Mouse (Mus musculus): ENCODE measurements at regions not wholly inside any gene's neighbourhood (a gene's known extent, or its start where the extent isn't known, plus 50 kb on each side); places are given as distances from the start of the nearest gene placed in this dataset.

GRCm38 (mm10) chr10:87719978-87720377, 138.1 kb upstream of the Igf1 start:
- DNase-seq (ENCODE audit: inconsistent age in 2 of 2, low spot score in 1 of 2), result no peak

- no peak for DNase-seq (ENCODE audit: inconsistent age in 2 of 2, low spot score in 1 of 2)
Measured at GRCm38 (mm10) chr10:87722244-87722643, 135.8 kb upstream of the Igf1 start.

GRCm38 (mm10) chr10:87732658-87733057, 125.4 kb upstream of the Igf1 start:
- no peak for DNase-seq (ENCODE audit: inconsistent age in 2 of 2, low spot score in 1 of 2)

GRCm38 (mm10) chr10:87733241-87733640, 124.8 kb upstream of the Igf1 start:
- DNase-seq (ENCODE audit: inconsistent age in 2 of 2, low spot score in 1 of 2), result no peak

- DNase-seq (ENCODE audit: inconsistent age in 2 of 2, low spot score in 1 of 2), result no peak
Measured at GRCm38 (mm10) chr10:87740323-87740722, 117.7 kb upstream of the Igf1 start.

- DNase-seq (ENCODE audit: inconsistent age in 2 of 2, low spot score in 1 of 2), result no peak
Measured at GRCm38 (mm10) chr10:87742766-87743165, 115.3 kb upstream of the Igf1 start.

- DNase-seq (ENCODE audit: inconsistent age in 2 of 2, low spot score in 1 of 2), result no peak
Measured at GRCm38 (mm10) chr10:87747846-87748552, 110.1 kb upstream of the Igf1 start.

GRCm38 (mm10) chr10:87748631-87749193, 109.4 kb upstream of the Igf1 start:
- peak in 1 of 2 experiments; percentile 35 for DNase-seq (ENCODE audit: inconsistent age in 2 of 2, low spot score in 1 of 2)

- DNase-seq (ENCODE audit: inconsistent age in 2 of 2, low spot score in 1 of 2), result peak; percentile 31 to 41
Measured at GRCm38 (mm10) chr10:87750321-87750720, 107.7 kb upstream of the Igf1 start.

- DNase-seq (ENCODE audit: inconsistent age in 2 of 2, low spot score in 1 of 2), result no peak
Measured at GRCm38 (mm10) chr10:87750972-87751371, 107.1 kb upstream of the Igf1 start.

GRCm38 (mm10) chr10:87752117-87752516, 105.9 kb upstream of the Igf1 start:
- peak; percentile 40 to 84 for DNase-seq (ENCODE audit: inconsistent age in 2 of 2, low spot score in 1 of 2)

- DNase-seq (ENCODE audit: inconsistent age in 2 of 2, low spot score in 1 of 2), result no peak
Measured at GRCm38 (mm10) chr10:87753483-87753882, 104.6 kb upstream of the Igf1 start.

GRCm38 (mm10) chr10:87761528-87762030, 96.5 kb upstream of the Igf1 start:
- no peak for DNase-seq (ENCODE audit: inconsistent age in 2 of 2, low spot score in 1 of 2)

- peak; percentile 71 to 90 for DNase-seq (ENCODE audit: inconsistent age in 2 of 2, low spot score in 1 of 2)
Measured at GRCm38 (mm10) chr10:87787521-87787920, 70.5 kb upstream of the Igf1 start.

GRCm38 (mm10) chr10:87792346-87792745, 65.7 kb upstream of the Igf1 start:
- DNase-seq (ENCODE audit: inconsistent age in 2 of 2, low spot score in 1 of 2), result no peak

- DNase-seq (ENCODE audit: inconsistent age in 2 of 2, low spot score in 1 of 2), result peak; percentile 43 to 47
Measured at GRCm38 (mm10) chr10:87803936-87804791, 53.9 kb upstream of the Igf1 start.

GRCm38 (mm10) chr10:87804792-87805082, 53.3 kb upstream of the Igf1 start:
- DNase-seq (ENCODE audit: inconsistent age in 2 of 2, low spot score in 1 of 2), result peak in 1 of 2 experiments; percentile 52
